Mouse (Mus musculus) liver, postnatal 0 days (tissue): ENCODE measurements around the gene Scn11a. TPM values are rescaled to one million over a fixed set of nuclear protein-coding genes. Genes with fewer than 3 reads are reported as not detected.

ENCODE experiments used
- ATAC-seq: fragments of 200-750 bp; cut with Nextera tagmentation; 2 replicates; pipeline ENCODE4 v1.8.0; 2017; ENCODE audit warnings: mild to moderate bottlenecking, moderate library complexity
- DNase-seq: peaks from one replicate; pipeline ENCODE4 v3.0.0-alpha.2; 2016
- H3K27ac ChIP-seq: fragments of 300-500 bp; sonication (generic); 2 replicates; pipeline ENCODE4 v1.5.1; 2014; ENCODE audit warnings: antibody characterized with exemption, moderate library complexity, mild to moderate bottlenecking, low read depth
- H3K27me3 ChIP-seq: fragments of 300-500 bp; sonication (generic); 2 replicates; pipeline ENCODE4 v1.6.1; 2014; ENCODE audit warnings: low read length, control low read depth, mixed read lengths; ENCODE audit not compliant: insufficient read depth
- H3K36me3 ChIP-seq: fragments of 300-500 bp; sonication (generic); replicated peaks from 2 replicates; pipeline ENCODE4 v1.6.1; 2014; ENCODE audit warnings: mild to moderate bottlenecking, control low read depth, low read length, moderate library complexity, mixed read lengths; ENCODE audit not compliant: insufficient read depth
- H3K4me1 ChIP-seq: fragments of 300-500 bp; sonication (generic); 2 replicates; pipeline ENCODE4 v1.6.1; 2014; ENCODE audit warnings: antibody characterized with exemption, mild to moderate bottlenecking, control low read depth; ENCODE audit not compliant: insufficient read depth
- H3K4me2 ChIP-seq: fragments of 300-500 bp; sonication (generic); 2 replicates; pipeline ENCODE4 v1.6.1; 2014; ENCODE audit warnings: low read depth, mild to moderate bottlenecking, low read length, moderate library complexity, mixed read lengths
- H3K4me3 ChIP-seq: fragments of 300-500 bp; sonication (generic); 2 replicates; pipeline ENCODE4 v1.5.1; 2014; ENCODE audit warnings: low read depth, low read length
- H3K9ac ChIP-seq: fragments of 300-500 bp; sonication (generic); replicated peaks from 2 replicates; pipeline ENCODE4 v1.6.1; 2014; ENCODE audit warnings: mild to moderate bottlenecking, moderate library complexity
- H3K9me3 ChIP-seq: fragments of 300-500 bp; sonication (generic); 2 replicates; pipeline ENCODE4 v1.6.1; 2016; ENCODE audit warnings: mild to moderate bottlenecking, control low read depth, low read length, mixed read lengths
- CTCF ChIP-seq: sonication (generic); IDR thresholded peaks from 2 replicates; pipeline ENCODE4 v1.5.1; 2016; ENCODE audit warnings: antibody characterized with exemption, low read depth
- EP300 ChIP-seq: IDR thresholded peaks from 2 replicates; pipeline ENCODE4 v1.6.1; 2016; ENCODE audit warnings: antibody characterized with exemption, low read depth, mild to moderate bottlenecking
- WGBS: fragments of 180-500 bp; shearing (Covaris S2); extraction: QIAGEN DNeasy Blood & Tissue Kit; methylation state at CpG from one replicate; pipeline ENCODE4 v1.1.7; 2014; ENCODE audit not compliant: insufficient replicate concordance; 5-methylcytosine and 5-hydroxymethylcytosine counted together
- polyA plus RNA-seq: library from polyadenylated mRNA; unstranded; fragments of >200 nt; fragmentation: Nextera tagmentation; extraction: Ambion mirVana; gene quantifications from 2 replicates; pipeline ENCODE4 v1.2.1, GENCODE M21; 2015

The Scn11a gene
- polyA plus RNA-seq, 1 experiment from 2014 or later, result not detected

DNA sequence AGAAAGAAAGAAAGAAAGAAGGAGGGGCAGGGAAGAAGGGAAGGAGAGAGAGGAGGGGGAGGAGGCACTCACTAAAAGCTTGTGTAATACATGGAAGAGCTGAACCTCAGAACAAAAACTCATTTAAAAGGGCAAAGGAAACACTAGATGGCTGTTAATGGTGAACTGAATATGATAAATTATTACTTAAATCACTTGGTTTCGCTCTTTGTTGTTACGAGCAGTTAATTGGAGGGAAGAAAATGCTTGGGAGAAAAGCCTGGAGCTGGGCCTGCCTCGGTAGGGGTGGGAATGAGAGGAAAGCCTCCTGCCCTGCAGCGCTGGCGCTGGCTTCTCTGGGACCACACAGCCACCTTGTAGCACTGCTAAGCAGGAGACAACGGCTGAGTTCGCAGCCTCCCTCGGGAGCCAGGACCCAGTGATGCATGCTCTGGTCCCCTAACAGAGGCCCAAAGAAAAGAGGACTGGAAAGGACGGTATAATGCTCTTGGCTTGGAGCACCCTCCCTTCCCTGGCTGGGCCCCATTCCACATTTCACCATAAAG, 10.4 kb upstream of the Scn11a start:
- no peaks in the 10 kb centered on the region for H3K27me3 ChIP-seq
- no peak overlapping the region for H3K9ac ChIP-seq
- no peak overlapping the region for H3K4me3 ChIP-seq
- no peak for ATAC-seq
- H3K9me3 ChIP-seq, result no peaks in the 10 kb centered on the region
- H3K4me1 ChIP-seq, result no peaks in the 10 kb centered on the region
- H3K27ac ChIP-seq, result no peak overlapping the region
- no peak for TF ChIP-seq CTCF
- no peak for TF ChIP-seq EP300
- H3K36me3 ChIP-seq, result no peaks in the 10 kb centered on the region
- 69% methylated on average over 9 of the region's 9 CpGs for WGBS
- no peak for DNase-seq
- H3K4me2 ChIP-seq, result no peak overlapping the region

DNA sequence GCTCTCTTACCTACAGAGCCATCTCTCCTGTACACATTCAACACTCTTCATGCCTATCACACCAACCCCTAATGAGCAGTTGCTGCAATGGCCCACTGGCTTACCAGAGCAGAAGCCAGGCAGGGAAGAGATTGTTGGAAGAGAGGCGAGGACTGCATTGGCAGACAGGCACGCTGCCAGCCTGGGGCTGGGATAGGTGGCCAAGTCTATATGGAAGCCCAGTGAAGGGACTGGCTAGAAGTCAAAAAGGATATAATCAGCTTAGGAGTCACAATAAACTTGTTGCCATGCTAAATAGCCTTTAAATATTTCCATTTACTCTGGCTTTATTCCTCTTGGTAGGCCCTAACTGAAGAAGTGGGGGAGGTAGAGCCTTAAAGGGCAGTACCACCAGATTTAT, 5.7 kb upstream of the Scn11a start:
- WGBS, result 72% methylated on average over 2 of the region's 2 CpGs
- no peaks in the 10 kb centered on the region for H3K27me3 ChIP-seq

DNA sequence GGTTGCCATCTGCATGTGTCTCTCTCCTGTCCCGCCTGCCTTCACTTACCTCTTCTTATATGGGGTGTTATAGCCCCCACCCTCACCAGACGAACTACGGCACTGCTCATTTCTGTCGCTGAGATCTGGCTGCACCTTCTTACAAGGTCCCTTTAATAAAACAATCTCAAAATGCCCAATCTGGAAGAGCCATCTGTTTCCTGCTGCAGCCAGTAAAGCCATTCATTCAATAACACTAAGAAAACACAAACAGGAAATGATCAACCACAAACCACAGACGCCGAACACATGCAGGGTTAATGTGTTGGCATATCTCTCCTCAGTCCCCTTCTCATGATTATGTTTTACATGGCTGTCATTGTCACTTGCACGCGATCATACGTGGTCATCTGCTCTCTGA, 1.5 kb downstream of the Scn11a start:
- H3K9me3 ChIP-seq, result no peaks in the 10 kb centered on the region
- H3K4me3 ChIP-seq, result no peak overlapping the region
- H3K27ac ChIP-seq, result no peak overlapping the region
- DNase-seq (no peak), ATAC-seq (no peak)
- TF ChIP-seq CTCF (no peak), EP300 (no peak)
- no peaks in the 10 kb centered on the region for H3K27me3 ChIP-seq
- H3K4me2 ChIP-seq, result no peak overlapping the region
- no peaks in the 10 kb centered on the region for H3K4me1 ChIP-seq
- no peaks in the 10 kb centered on the region for H3K36me3 ChIP-seq
- 23% methylated on average over 9 of the region's 9 CpGs for WGBS
- H3K9ac ChIP-seq, result no peak overlapping the region

More for the DNA sequence above, 5.7 kb upstream of the Scn11a start:
- no peak overlapping the region for H3K9ac ChIP-seq
- no peak for TF ChIP-seq CTCF
- TF ChIP-seq EP300, result no peak
- no peaks in the 10 kb centered on the region for H3K4me1 ChIP-seq
- ATAC-seq, result no peak
- DNase-seq, result no peak
- H3K4me2 ChIP-seq, result no peak overlapping the region
- no peak overlapping the region for H3K27ac ChIP-seq
- no peaks in the 10 kb centered on the region for H3K9me3 ChIP-seq
- no peaks in the 10 kb centered on the region for H3K36me3 ChIP-seq
- H3K4me3 ChIP-seq, result no peak overlapping the region

DNA sequence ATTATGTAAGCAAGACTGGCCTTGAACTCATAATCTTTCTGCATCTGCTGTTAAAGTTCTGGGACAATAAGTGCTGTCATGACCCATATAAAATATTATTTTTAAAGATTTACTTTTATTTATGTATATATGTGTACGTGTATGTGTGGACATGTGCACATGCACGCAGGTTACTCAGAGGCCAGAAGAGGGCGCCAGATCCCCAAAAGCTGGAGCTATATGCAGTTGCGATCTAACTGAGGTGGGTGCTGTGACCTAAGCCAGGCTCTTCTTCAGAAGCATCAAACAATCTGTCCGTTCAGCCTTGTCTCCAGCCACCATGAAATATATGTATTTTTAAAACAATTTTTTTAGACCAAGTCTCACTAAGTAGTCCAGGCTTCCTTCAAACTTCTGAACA, 11.6 kb downstream of the Scn11a start:
- Histone ChIP-seq H3K27me3 (no peaks in the 10 kb centered on the region), H3K27ac (no peak overlapping the region), H3K36me3 (no peaks in the 10 kb centered on the region), H3K9me3 (no peaks in the 10 kb centered on the region), H3K4me2 (no peak overlapping the region), H3K4me3 (no peak overlapping the region), H3K9ac (no peak overlapping the region), H3K4me1 (no peaks in the 10 kb centered on the region)
- DNase-seq (no peak), ATAC-seq (no peak)
- TF ChIP-seq CTCF (peak; percentile 34), EP300 (no peak)
- WGBS, result 88% methylated on average over 5 of the region's 5 CpGs

DNA sequence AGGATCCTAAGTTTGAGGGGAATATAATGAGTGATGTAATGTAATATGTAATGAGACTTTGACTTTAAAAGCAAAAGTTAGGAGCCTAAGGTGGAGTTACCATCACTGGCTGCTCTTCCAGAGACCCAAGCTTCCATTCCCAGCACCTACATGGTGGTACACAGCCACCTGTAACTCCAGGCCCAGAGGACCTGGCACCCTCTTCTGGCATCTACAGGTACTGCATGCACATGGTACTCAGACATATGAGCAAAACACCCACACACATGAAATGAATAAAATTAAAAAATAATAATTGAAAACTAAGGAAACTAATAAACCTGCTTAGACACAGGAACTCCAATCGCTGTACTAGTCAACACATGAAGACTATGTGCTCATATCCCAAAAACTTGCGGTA, 18.8 kb downstream of the Scn11a start:
- WGBS, result 65% methylated on average over 2 of the region's 2 CpGs
- no peaks in the 10 kb centered on the region for H3K9me3 ChIP-seq

DNA sequence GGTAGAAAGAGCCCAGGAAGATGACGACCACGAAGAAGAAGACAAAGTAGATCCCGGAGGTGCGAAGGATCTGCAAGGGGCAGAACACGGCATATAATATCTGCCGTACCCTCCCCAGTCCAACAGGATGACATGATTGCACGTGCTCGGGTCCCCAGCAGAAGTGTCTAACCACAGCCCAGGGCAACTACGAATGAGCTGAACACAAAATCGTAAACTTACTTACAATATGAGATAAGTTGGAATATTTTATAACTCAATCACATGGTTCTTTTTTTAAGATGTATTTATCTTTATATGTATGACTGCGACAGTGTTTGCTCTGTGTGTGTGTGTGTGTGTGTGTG, 20.8 kb downstream of the Scn11a start:
- no peak overlapping the region for H3K9ac ChIP-seq
- no peak overlapping the region for H3K4me3 ChIP-seq
- H3K36me3 ChIP-seq, result no peaks in the 10 kb centered on the region
- H3K27ac ChIP-seq, result no peak overlapping the region
- ATAC-seq (no peak), DNase-seq (no peak)
- no peaks in the 10 kb centered on the region for H3K4me1 ChIP-seq
- WGBS, result 46% methylated on average over 11 of the region's 11 CpGs
- no peak for TF ChIP-seq CTCF
- no peak for TF ChIP-seq EP300
- no peaks in the 10 kb centered on the region for H3K9me3 ChIP-seq
- no peaks in the 10 kb centered on the region for H3K27me3 ChIP-seq
- H3K4me2 ChIP-seq, result no peak overlapping the region

More for the DNA sequence above, 18.8 kb downstream of the Scn11a start:
- no peaks in the 10 kb centered on the region for H3K36me3 ChIP-seq
- no peak overlapping the region for H3K27ac ChIP-seq
- H3K9ac ChIP-seq, result no peak overlapping the region
- no peak overlapping the region for H3K4me3 ChIP-seq
- ATAC-seq (no peak), DNase-seq (no peak)
- H3K4me2 ChIP-seq, result no peak overlapping the region
- H3K27me3 ChIP-seq, result no peaks in the 10 kb centered on the region
- TF ChIP-seq EP300 (no peak), CTCF (peak; percentile 46)
- H3K4me1 ChIP-seq, result no peaks in the 10 kb centered on the region
